Mouse (Mus musculus): ENCODE data around the gene Tead2.

DNA sequence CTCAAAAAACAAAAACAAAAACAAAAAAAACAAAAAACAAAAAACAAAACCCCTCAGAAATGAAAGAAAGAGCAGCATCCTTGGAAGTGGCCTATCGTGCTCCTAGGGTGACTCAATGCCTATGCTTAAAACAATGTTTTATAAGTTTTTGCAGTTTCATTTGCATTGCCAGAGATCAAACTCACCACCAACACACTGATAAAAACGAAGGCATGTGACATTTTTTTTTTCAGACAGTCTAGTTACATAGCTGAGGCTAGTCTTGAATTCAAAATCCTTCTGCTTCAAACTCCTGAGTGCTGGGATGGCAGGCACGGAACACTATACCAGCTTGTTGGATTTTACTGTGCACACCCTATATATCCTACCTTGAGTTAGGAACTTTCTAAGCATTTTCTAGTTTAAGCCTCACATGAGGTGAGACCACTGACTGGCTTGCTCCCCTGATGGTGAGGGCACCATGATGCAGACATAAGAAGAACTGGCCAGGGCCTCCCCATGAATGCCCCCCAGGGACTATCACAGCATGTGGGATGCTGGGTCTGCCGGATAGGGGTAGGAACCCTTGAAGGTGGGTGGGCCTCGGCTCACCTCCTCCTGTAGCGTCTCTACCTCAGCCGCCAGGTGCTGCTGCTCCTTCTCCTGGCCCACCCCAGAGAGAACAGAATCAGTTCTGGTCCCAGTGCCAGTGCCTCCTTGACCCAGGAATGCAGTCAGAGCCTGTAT is 22.8 kb upstream of the Tead2 start:
- TF ChIP-seq CTCF (IDR thresholded peaks at IDR 0.05; ENCODE audit: borderline replicate concordance, insufficient read depth, low read depth, low read length) = no peak
- no peak for TF ChIP-seq POLR2A (IDR thresholded peaks at IDR 0.05; ENCODE audit: borderline replicate concordance, insufficient read depth, low read length)
